Mouse (Mus musculus): ENCODE results near the gene Arid3a. TPM values are rescaled to one million over a fixed set of nuclear protein-coding genes. Genes with fewer than 3 reads are reported as not detected.

The Arid3a gene
- polyA plus RNA-seq, 1 experiment from 2014 or later, result 8.3 TPM

DNA sequence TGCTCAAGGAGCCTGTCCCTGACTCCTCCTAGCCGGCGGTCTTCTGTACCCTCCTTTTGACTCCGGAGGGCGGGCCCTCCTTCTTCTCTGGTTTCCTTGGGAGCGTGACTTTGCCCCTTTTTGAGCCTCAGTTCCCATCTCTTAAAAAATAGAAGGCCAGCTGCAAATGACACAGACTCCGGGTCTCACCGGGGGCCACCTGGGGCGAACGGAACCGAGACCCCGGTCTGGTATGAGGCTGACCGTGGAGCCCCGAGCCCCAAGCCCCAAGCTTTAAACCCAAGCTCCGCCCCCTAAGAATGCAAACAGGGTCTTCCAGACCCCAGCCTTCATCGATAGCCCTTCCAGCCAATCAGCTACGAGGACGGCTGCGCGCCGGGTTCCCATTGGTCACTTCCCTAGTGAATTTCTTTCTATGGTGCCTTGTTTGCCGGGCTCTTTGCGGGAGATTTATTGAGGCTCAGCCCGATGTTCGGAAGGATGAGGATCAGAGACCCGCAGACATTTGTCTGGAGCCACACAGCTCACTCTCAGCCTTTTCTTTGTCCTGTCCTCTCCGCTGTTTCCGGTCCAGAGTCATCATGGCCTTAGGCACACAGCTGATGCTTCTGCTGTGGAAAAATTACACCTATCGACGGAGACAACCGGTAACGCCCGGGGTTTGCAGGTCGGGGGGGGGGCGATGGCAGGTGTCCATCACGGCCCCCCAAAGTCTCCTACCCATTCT, 70.4 kb downstream of the Arid3a start:
- H3K27me3 ChIP-seq (replicated peaks), result peaks cover 29% of the 10 kb centered on the region
- peak; percentile 68 for ATAC-seq (ENCODE audit: insufficient number of reproducible peaks, low FRiP score)
- peak overlapping the region; percentile 75 for H3K9ac ChIP-seq
- H3K4me1 ChIP-seq (replicated peaks), result peaks cover 20% of the 10 kb centered on the region
- peaks cover 33% of the 10 kb centered on the region for H3K36me3 ChIP-seq
- under 1% methylated on average over 35 of the region's 35 CpGs for WGBS
- peak overlapping the region; percentile 93 for H3K4me2 ChIP-seq
- H3K4me3 ChIP-seq, result peak overlapping the region; percentile 61
- 0 out of 2 replicates have a peak, but pooled peaks cover 5% of the 10 kb centered on the region for H3K9me3 ChIP-seq (replicated peaks)
- peak overlapping the region; percentile 61 for H3K27ac ChIP-seq (ENCODE audit: poor library complexity, severe bottlenecking)

DNA sequence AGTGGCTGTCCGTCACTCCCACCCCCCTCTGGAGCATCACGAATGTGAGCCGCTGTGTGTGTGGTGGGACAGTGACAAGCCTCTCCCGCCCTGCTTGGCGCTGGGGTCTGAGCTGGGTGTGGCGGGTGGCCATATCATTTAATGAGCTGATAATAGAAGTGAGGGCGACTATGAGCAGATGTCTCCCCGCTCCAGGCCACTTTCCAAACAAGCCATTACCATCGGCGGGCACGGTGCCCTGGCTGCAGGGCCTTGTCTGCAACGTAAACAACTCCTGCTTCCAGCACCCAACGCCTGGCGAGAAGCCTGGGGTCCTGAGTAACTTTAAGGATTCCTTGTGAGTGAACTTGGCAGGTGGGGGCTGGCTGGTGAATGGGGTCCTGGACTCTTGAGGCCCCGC, 71.0 kb downstream of the Arid3a start:
- WGBS, result 8% methylated on average over 15 of the region's 15 CpGs
- H3K4me3 ChIP-seq, result peak overlapping the region; percentile 61
- H3K9me3 ChIP-seq (replicated peaks), result no peaks in the 10 kb centered on the region
- H3K27me3 ChIP-seq (replicated peaks), result peaks cover 35% of the 10 kb centered on the region
- no peak overlapping the region for H3K27ac ChIP-seq (ENCODE audit: poor library complexity, severe bottlenecking)
- no peak for ATAC-seq (ENCODE audit: insufficient number of reproducible peaks, low FRiP score)
- peak overlapping the region; percentile 2; the same call in 1 of the 2 replicates for H3K9ac ChIP-seq
- H3K36me3 ChIP-seq, result peaks cover 27% of the 10 kb centered on the region
- H3K4me2 ChIP-seq, result peak overlapping the region; percentile 93
- H3K4me1 ChIP-seq (replicated peaks), result peaks cover 27% of the 10 kb centered on the region

- ATAC-seq (ENCODE audit: insufficient number of reproducible peaks, low FRiP score), result no peak
- H3K27ac ChIP-seq (ENCODE audit: poor library complexity, severe bottlenecking), result no peak overlapping the region
- no peak overlapping the region for H3K9ac ChIP-seq
- peaks cover 43% of the 10 kb centered on the region for H3K27me3 ChIP-seq (replicated peaks)
- WGBS, result 75% methylated on average over 9 of the region's 9 CpGs
- H3K9me3 ChIP-seq (replicated peaks), result no peaks in the 10 kb centered on the region
- H3K4me3 ChIP-seq, result no peak overlapping the region
- H3K36me3 ChIP-seq, result peaks cover under 1% of the 10 kb centered on the region; the same call in 1 of the 2 replicates
- no peak overlapping the region for H3K4me2 ChIP-seq
- H3K4me1 ChIP-seq (replicated peaks), result peaks cover 34% of the 10 kb centered on the region
These were observed 75.1 kb downstream of the Arid3a start for GRCm38 (mm10) chr10:80001945-80002344.

- no peak for ATAC-seq (ENCODE audit: insufficient number of reproducible peaks, low FRiP score)
- Histone ChIP-seq H3K9ac (0 out of 2 replicates have a peak overlapping the region, but pooled peaks have one; percentile 21), H3K4me3 (0 out of 2 replicates have a peak overlapping the region, but pooled peaks have one; percentile 0), H3K9me3 (replicated peaks) (no peaks in the 10 kb centered on the region), H3K27ac (ENCODE audit: poor library complexity, severe bottlenecking) (no peak overlapping the region), H3K27me3 (replicated peaks) (peaks cover 43% of the 10 kb centered on the region), H3K4me2 (peak overlapping the region; percentile 1; the same call in 1 of the 2 replicates), H3K36me3 (peaks cover 3% of the 10 kb centered on the region; the same call in 1 of the 2 replicates), H3K4me1 (replicated peaks) (peaks cover 25% of the 10 kb centered on the region)
- WGBS, result 25% methylated on average over 21 of the region's 21 CpGs
These were observed 76.0 kb downstream of the Arid3a start for GRCm38 (mm10) chr10:80002829-80003228.

GRCm38 (mm10) chr10:80003374-80004232, 76.8 kb downstream of the Arid3a start:
- Histone ChIP-seq H3K4me3 (no peak overlapping the region), H3K4me1 (replicated peaks) (peaks cover 19% of the 10 kb centered on the region), H3K9ac (0 out of 2 replicates have a peak overlapping the region, but pooled peaks have one; percentile 21), H3K4me2 (0 out of 2 replicates have a peak overlapping the region, but pooled peaks have one; percentile 1), H3K27ac (ENCODE audit: poor library complexity, severe bottlenecking) (no peak overlapping the region), H3K27me3 (replicated peaks) (peaks cover 37% of the 10 kb centered on the region), H3K9me3 (replicated peaks) (no peaks in the 10 kb centered on the region), H3K36me3 (peaks cover 10% of the 10 kb centered on the region)
- WGBS, result 52% methylated on average over 9 of the region's 9 CpGs
- ATAC-seq (ENCODE audit: insufficient number of reproducible peaks, low FRiP score), result 0 out of 2 replicates have a peak, but pooled peaks have one; percentile 15

GRCm38 (mm10) chr10:80004233-80004705, 77.4 kb downstream of the Arid3a start:
- Histone ChIP-seq H3K36me3 (peaks cover 16% of the 10 kb centered on the region), H3K9me3 (replicated peaks) (no peaks in the 10 kb centered on the region), H3K4me1 (replicated peaks) (peaks cover 19% of the 10 kb centered on the region), H3K4me3 (no peak overlapping the region), H3K9ac (no peak overlapping the region), H3K4me2 (no peak overlapping the region), H3K27ac (ENCODE audit: poor library complexity, severe bottlenecking) (no peak overlapping the region), H3K27me3 (replicated peaks) (peaks cover 33% of the 10 kb centered on the region)
- 82% methylated on average over 8 of the region's 8 CpGs for WGBS
- ATAC-seq (ENCODE audit: insufficient number of reproducible peaks, low FRiP score), result no peak

Other genes with a start within 250 kb of the Arid3a start
- gene Cdc34, start 244.8 kb upstream of the Arid3a start, polyA plus RNA-seq (2016; fragmentation: Nextera tagmentation; extraction: Ambion mirVana), result 151 and 152 TPM in 2 replicates
- 0.78 and 0.83 TPM in 2 replicates for gene Gzmm, start 238.0 kb upstream of the Arid3a start, polyA plus RNA-seq (2016; fragmentation: Nextera tagmentation; extraction: Ambion mirVana)
- gene Bsg, start 222.6 kb upstream of the Arid3a start, polyA plus RNA-seq (2016; fragmentation: Nextera tagmentation; extraction: Ambion mirVana), result 1,289 and 1,310 TPM in 2 replicates
- gene Hcn2, start 210.4 kb upstream of the Arid3a start, polyA plus RNA-seq (2016; fragmentation: Nextera tagmentation; extraction: Ambion mirVana), result not detected in 2 replicates
- 35.4 and 35.9 TPM in 2 replicates for gene Polrmt, start 180.5 kb upstream of the Arid3a start, polyA plus RNA-seq (2016; fragmentation: Nextera tagmentation; extraction: Ambion mirVana)
- 0.22 and 0.38 TPM in 2 replicates for gene Fgf22, start 172.0 kb upstream of the Arid3a start, polyA plus RNA-seq (2016; fragmentation: Nextera tagmentation; extraction: Ambion mirVana)
- 78.7 and 78.9 TPM in 2 replicates for gene Rnf126, start 160.1 kb upstream of the Arid3a start, polyA plus RNA-seq (2016; fragmentation: Nextera tagmentation; extraction: Ambion mirVana)
- 21.1 and 21.9 TPM in 2 replicates for gene Fstl3, start 149.8 kb upstream of the Arid3a start, polyA plus RNA-seq (2016; fragmentation: Nextera tagmentation; extraction: Ambion mirVana)
- 0.24 TPM in 1 of 2 replicates, not detected in the other for gene Prss57, start 136.1 kb upstream of the Arid3a start, polyA plus RNA-seq (2016; fragmentation: Nextera tagmentation; extraction: Ambion mirVana)
- 72.4 and 80.8 TPM in 2 replicates for gene Palm, start 133.5 kb upstream of the Arid3a start, polyA plus RNA-seq (2016; fragmentation: Nextera tagmentation; extraction: Ambion mirVana)
- 0.40 and 0.60 TPM in 2 replicates for gene Misp, start 106.1 kb upstream of the Arid3a start, polyA plus RNA-seq (2016; fragmentation: Nextera tagmentation; extraction: Ambion mirVana)
- gene Ptbp1, start 72.6 kb upstream of the Arid3a start, polyA plus RNA-seq (2016; fragmentation: Nextera tagmentation; extraction: Ambion mirVana), result 139 and 142 TPM in 2 replicates
- 1.8 and 2.0 TPM in 2 replicates for gene Prtn3, start 52.6 kb upstream of the Arid3a start, polyA plus RNA-seq (2016; fragmentation: Nextera tagmentation; extraction: Ambion mirVana)
- gene Plppr3, start 52.4 kb upstream of the Arid3a start, polyA plus RNA-seq (2016; fragmentation: Nextera tagmentation; extraction: Ambion mirVana), result 14.2 and 15.5 TPM in 2 replicates
- gene Elane, start 40.8 kb upstream of the Arid3a start, polyA plus RNA-seq (2016; fragmentation: Nextera tagmentation; extraction: Ambion mirVana), result 0.47 TPM in 1 of 2 replicates, not detected in the other
- gene Cfd, start 36.2 kb upstream of the Arid3a start, polyA plus RNA-seq (2016; fragmentation: Nextera tagmentation; extraction: Ambion mirVana), result not detected in 2 replicates
- gene Med16, start 18.1 kb upstream of the Arid3a start, polyA plus RNA-seq (2016; fragmentation: Nextera tagmentation; extraction: Ambion mirVana), result 48.3 and 50.1 TPM in 2 replicates
- 16.8 and 19.3 TPM in 2 replicates for gene Gm26602, start 16.2 kb upstream of the Arid3a start, polyA plus RNA-seq (2016; fragmentation: Nextera tagmentation; extraction: Ambion mirVana)
- 0.45 and 0.55 TPM in 2 replicates for gene Kiss1r, start 10.1 kb upstream of the Arid3a start, polyA plus RNA-seq (2016; fragmentation: Nextera tagmentation; extraction: Ambion mirVana)
- 92.8 and 97.3 TPM in 2 replicates for gene R3hdm4, start 5.8 kb upstream of the Arid3a start, polyA plus RNA-seq (2016; fragmentation: Nextera tagmentation; extraction: Ambion mirVana)
- 78.8 and 89.6 TPM in 2 replicates for gene Wdr18, start 33.1 kb downstream of the Arid3a start, polyA plus RNA-seq (2016; fragmentation: Nextera tagmentation; extraction: Ambion mirVana)
- 0.12 and 0.29 TPM in 2 replicates for gene Grin3b, start 43.7 kb downstream of the Arid3a start, polyA plus RNA-seq (2016; fragmentation: Nextera tagmentation; extraction: Ambion mirVana)
- 20.8 and 20.9 TPM in 2 replicates for gene Tmem259, start 57.3 kb downstream of the Arid3a start, polyA plus RNA-seq (2016; fragmentation: Nextera tagmentation; extraction: Ambion mirVana)
- gene Cnn2, start 61.5 kb downstream of the Arid3a start, polyA plus RNA-seq (2016; fragmentation: Nextera tagmentation; extraction: Ambion mirVana), result 302 and 307 TPM in 2 replicates
- gene Abca7, start 69.5 kb downstream of the Arid3a start, polyA plus RNA-seq (2016; fragmentation: Nextera tagmentation; extraction: Ambion mirVana), result 4.5 and 5.1 TPM in 2 replicates
- 7.5 and 8.5 TPM in 2 replicates for gene Arhgap45, start 89.6 kb downstream of the Arid3a start, polyA plus RNA-seq (2016; fragmentation: Nextera tagmentation; extraction: Ambion mirVana)
- 132 and 135 TPM in 2 replicates for gene Polr2e, start 112.8 kb downstream of the Arid3a start, polyA plus RNA-seq (2016; fragmentation: Nextera tagmentation; extraction: Ambion mirVana)
- 677 and 717 TPM in 2 replicates for gene Gpx4, start 120.1 kb downstream of the Arid3a start, polyA plus RNA-seq (2016; fragmentation: Nextera tagmentation; extraction: Ambion mirVana)
- gene Sbno2, start 178.5 kb downstream of the Arid3a start, polyA plus RNA-seq (2016; fragmentation: Nextera tagmentation; extraction: Ambion mirVana), result 13.0 and 14.6 TPM in 2 replicates
- 10.8 and 13.8 TPM in 2 replicates for gene Stk11, start 188.8 kb downstream of the Arid3a start, polyA plus RNA-seq (2016; fragmentation: Nextera tagmentation; extraction: Ambion mirVana)
- 827 and 861 TPM in 2 replicates for gene Atp5d, start 211.6 kb downstream of the Arid3a start, polyA plus RNA-seq (2016; fragmentation: Nextera tagmentation; extraction: Ambion mirVana)
- 1.7 and 3.6 TPM in 2 replicates for gene Cbarp, start 213.8 kb downstream of the Arid3a start, polyA plus RNA-seq (2016; fragmentation: Nextera tagmentation; extraction: Ambion mirVana)
- 25.9 and 28.9 TPM in 2 replicates for gene Midn, start 221.2 kb downstream of the Arid3a start, polyA plus RNA-seq (2016; fragmentation: Nextera tagmentation; extraction: Ambion mirVana)
- gene Cirbp, start 238.9 kb downstream of the Arid3a start, polyA plus RNA-seq (2016; fragmentation: Nextera tagmentation; extraction: Ambion mirVana), result 110 and 118 TPM in 2 replicates
- gene 1600002K03Rik, start 245.9 kb downstream of the Arid3a start, polyA plus RNA-seq (2016; fragmentation: Nextera tagmentation; extraction: Ambion mirVana), result 10.4 and 11.7 TPM in 2 replicates